Mouse (Mus musculus): ENCODE measurements around the gene Slc25a43.

GRCm38 (mm10) chrX:36816953-36817441 is 73.5 kb downstream of the Slc25a43 start:
- TF ChIP-seq CHD2 (IDR thresholded peaks at IDR 0.05; ENCODE audit: low read depth, low read length) = no peak
- no peak for TF ChIP-seq HCFC1 (IDR thresholded peaks at IDR 0.05; ENCODE audit: borderline replicate concordance, insufficient read depth, low read length)
- TF ChIP-seq ZC3H11A (IDR thresholded peaks at IDR 0.05; ENCODE audit: borderline replicate concordance, low read depth, low read length) = no peak
